Mouse (Mus musculus) ES-CJ7 (cell line): ENCODE data around the gene Mif4gd.

Experiments
- DNase-seq: peaks from one replicate; pipeline ENCODE4 v3.0.0; 2011; ENCODE audit warnings: low read depth, low spot score

Mif4gd gene

DNA sequence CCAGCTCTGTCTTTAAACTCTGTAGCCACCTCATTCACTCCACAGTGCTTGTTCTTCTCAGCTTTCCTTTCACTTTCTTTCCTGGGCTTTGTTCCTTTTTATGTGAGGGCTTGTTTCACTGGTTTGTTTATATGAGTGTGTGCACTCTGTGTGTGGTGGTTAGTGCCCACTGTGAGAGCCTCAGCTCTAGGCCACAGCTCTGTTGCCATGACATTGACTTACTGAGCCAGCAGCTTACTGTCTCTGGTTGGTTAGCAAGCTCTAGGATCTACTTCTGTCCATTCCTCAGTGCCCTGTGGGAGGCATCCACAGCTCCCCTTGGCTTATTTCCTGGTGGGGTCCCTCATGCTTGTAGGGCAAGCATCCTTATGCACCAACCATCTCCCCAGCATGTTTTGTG lies 33.7 kb downstream of the Mif4gd start:
- no peak for DNase-seq

DNA sequence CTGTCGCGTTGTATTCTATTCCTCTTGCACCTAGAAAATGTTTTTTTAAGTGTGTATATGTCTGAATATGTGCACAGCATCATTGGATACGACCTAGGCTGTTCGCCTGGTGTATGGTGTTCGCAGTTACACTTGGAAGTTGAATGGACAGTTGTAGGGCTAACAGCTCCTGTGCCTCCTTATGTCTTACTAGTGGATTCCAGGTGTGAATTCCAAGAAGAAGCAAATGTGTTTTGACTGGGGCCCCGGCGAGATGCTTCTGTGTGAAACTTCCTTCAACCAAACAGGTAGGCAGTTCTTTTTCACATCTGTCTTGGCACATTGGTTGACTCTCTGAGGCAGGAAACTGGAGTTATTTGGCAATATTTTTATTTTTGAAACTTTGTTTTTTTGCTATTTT lies 47.8 kb downstream of the Mif4gd start:
- DNase-seq, result no peak

DNA sequence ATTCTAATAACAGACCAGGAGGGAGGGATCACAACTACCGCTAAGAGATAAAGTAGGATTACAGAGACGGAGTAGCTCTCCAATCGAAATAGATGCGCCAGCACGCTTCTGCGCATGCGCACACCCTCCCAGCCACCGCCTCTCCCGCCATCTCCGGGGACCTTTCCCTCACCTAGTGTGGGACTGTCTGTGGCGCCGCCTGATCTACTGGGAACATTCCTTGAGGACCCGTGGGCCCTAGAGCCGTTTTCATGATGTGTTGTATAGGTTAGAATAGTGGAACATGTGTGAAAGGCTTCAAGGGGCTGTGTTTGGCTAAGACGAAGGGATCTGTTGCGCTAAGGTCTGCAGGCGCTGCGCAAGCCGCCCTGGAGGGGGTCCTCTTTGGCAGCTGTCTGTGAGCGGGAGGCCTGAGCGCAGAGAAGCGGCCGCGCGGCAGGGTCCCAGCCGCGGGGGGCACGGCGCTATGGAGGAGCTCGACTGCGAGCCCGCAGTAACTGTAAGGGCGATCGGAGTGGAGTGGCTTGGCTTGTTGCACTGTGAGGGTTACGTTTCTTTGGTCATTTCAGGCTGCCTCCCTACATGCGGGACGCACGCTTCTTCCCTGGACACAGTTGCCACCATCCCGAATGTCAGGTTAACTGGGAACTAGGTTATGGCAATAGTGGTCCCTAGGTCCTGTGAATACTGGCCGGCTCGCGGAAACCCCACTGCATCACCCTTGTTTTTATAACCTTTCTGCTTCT lies 48.5 kb downstream of the Mif4gd start, which contains the start of gene Nup85:
TSS of gene Nup85 (plus strand) at position 371 of the 746 bp plus-strand sequence.
- peak; percentile 97 for DNase-seq

DNA sequence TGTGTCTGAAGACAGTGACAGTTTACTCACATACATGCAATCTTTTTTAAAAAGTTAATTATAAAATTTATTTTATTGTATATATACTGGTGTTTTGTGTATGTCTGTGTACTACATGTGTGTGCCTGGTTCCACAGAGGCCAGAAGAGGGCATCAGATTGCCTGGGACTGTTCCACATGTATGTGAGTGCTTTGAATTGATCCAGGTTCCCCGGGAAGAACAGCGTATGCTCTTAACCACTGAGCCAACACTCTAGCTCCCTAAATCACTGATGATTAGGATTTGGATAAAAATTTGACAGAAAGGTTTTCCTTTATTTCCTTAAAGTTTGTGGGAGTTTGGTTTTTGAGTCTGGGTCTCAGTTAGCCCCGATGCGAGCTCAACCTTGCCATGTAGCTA lies 49.4 kb downstream of the Mif4gd start:
- peak; percentile 69 for DNase-seq
